Mouse (Mus musculus) megakaryocyte progenitor cell, adult 5-6 weeks (primary cell): ENCODE data around the gene Kdm6b. TPM values are rescaled to one million over a fixed set of nuclear protein-coding genes. Genes with fewer than 3 reads are reported as not detected.
"Not testable (repeated sequence)": the region's sequence is repeated elsewhere in the genome, so short reads cannot be mapped to it uniquely, and the experiment has no call there.

Source experiments
- ATAC-seq: replicated peaks from 2 replicates; pipeline ENCODE4 v1.8.0; 2016; ENCODE audit warnings: mild to moderate bottlenecking, moderate TSS enrichment, inconsistent platforms; ENCODE audit not compliant: poor library complexity
- total RNA-seq, 2 experiments: library from RNA; stranded (forward) in 1 of 2; stranded (reverse) in 1 of 2; fragments of 157-497, 149-512 nt in 1 of 2; fragments of 200-1000 nt in 1 of 2; gene quantifications; 2 replicates each; pipeline versions ENCODE4 v1.2.3 to v1.2.4; 2015 to 2017

Gene Kdm6b
- total RNA-seq, 2 experiments from 2014 or later: 1.8 to 10.4 TPM

GRCm38 (mm10) chr11:69394591-69395167, 18.8 kb downstream of the Kdm6b start:
- not testable (repeated sequence) for ATAC-seq

- peak; percentile 72 for ATAC-seq
Measured at GRCm38 (mm10) chr11:69390400-69391034, 23.0 kb downstream of the Kdm6b start.

GRCm38 (mm10) chr11:69389531-69390399, 23.7 kb downstream of the Kdm6b start:
- ATAC-seq: no peak

- ATAC-seq: no peak
Measured at GRCm38 (mm10) chr11:69388680-69389079, 24.8 kb downstream of the Kdm6b start.

- no peak for ATAC-seq
Measured at GRCm38 (mm10) chr11:69386758-69387157, 26.7 kb downstream of the Kdm6b start.

- ATAC-seq: no peak
Measured at GRCm38 (mm10) chr11:69384979-69385378, 28.5 kb downstream of the Kdm6b start.

- no peak for ATAC-seq
Measured at GRCm38 (mm10) chr11:69382478-69383105, 30.9 kb downstream of the Kdm6b start.

GRCm38 (mm10) chr11:69381356-69381755, 32.1 kb downstream of the Kdm6b start:
- no peak for ATAC-seq

- peak; percentile 73 for ATAC-seq
Measured at GRCm38 (mm10) chr11:69379600-69379999, 33.9 kb downstream of the Kdm6b start.

- no peak for ATAC-seq
Measured at GRCm38 (mm10) chr11:69377766-69378165, 35.7 kb downstream of the Kdm6b start.

GRCm38 (mm10) chr11:69375646-69376045, 37.8 kb downstream of the Kdm6b start:
- no peak for ATAC-seq

- peak; percentile 61 for ATAC-seq
Measured at GRCm38 (mm10) chr11:69373223-69373965, 40.1 kb downstream of the Kdm6b start.

GRCm38 (mm10) chr11:69372780-69373170, 40.7 kb downstream of the Kdm6b start:
- ATAC-seq: no peak

- peak; percentile 29 for ATAC-seq
Measured at GRCm38 (mm10) chr11:69372056-69372779, 41.3 kb downstream of the Kdm6b start.

GRCm38 (mm10) chr11:69371601-69372000, 41.9 kb downstream of the Kdm6b start:
- ATAC-seq: no peak

- ATAC-seq: no peak
Measured at GRCm38 (mm10) chr11:69370817-69371215, 42.7 kb downstream of the Kdm6b start.

GRCm38 (mm10) chr11:69369990-69370816, 43.3 kb downstream of the Kdm6b start:
- no peak for ATAC-seq

GRCm38 (mm10) chr11:69369215-69369989, 44.1 kb downstream of the Kdm6b start, which contains the start of gene Chd3:
Gene Chd3, minus strand, starts transcription at chr11:69369406.
- no peak for ATAC-seq
